Mouse (Mus musculus) heart, postnatal 0 days (tissue): ENCODE results near the gene Paf1. TPM values are rescaled to one million over a fixed set of nuclear protein-coding genes. Genes with fewer than 3 reads are reported as not detected.

ENCODE experiments used
- ATAC-seq: fragments of 200-750 bp; cut with Nextera tagmentation; 2 replicates; pipeline ENCODE4 v1.8.0; 2017; ENCODE audit warnings: low read depth, moderate number of reproducible peaks, moderate library complexity; ENCODE audit not compliant: insufficient read depth
- DNase-seq: peaks from one replicate; pipeline ENCODE4 v3.0.0-alpha.2; 2016; ENCODE audit warnings: low spot score
- H3K27ac ChIP-seq: fragments of 300-500 bp; sonication (generic); 2 replicates; pipeline ENCODE4 v1.5.1; 2014; ENCODE audit warnings: low read depth, mild to moderate bottlenecking
- H3K27me3 ChIP-seq: fragments of 300-500 bp; sonication (generic); 2 replicates; pipeline ENCODE4 v1.6.1; 2014; ENCODE audit warnings: low read length, mixed read lengths; ENCODE audit not compliant: control insufficient read depth, insufficient read depth
- H3K36me3 ChIP-seq: fragments of 300-500 bp; sonication (generic); replicated peaks from 2 replicates; pipeline ENCODE4 v1.6.1; 2014; ENCODE audit warnings: low read length, mixed read lengths; ENCODE audit not compliant: control insufficient read depth, insufficient read depth
- H3K4me1 ChIP-seq: fragments of 300-500 bp; sonication (generic); 2 replicates; pipeline ENCODE4 v1.6.1; 2014; ENCODE audit warnings: antibody characterized with exemption; ENCODE audit not compliant: control insufficient read depth, insufficient read depth
- H3K4me2 ChIP-seq: fragments of 300-500 bp; sonication (generic); 2 replicates; pipeline ENCODE4 v1.6.1; 2014; ENCODE audit warnings: low read depth, mild to moderate bottlenecking, low read length, moderate library complexity
- H3K4me3 ChIP-seq: fragments of 300-500 bp; sonication (generic); 2 replicates; pipeline ENCODE4 v1.5.1; 2014; ENCODE audit warnings: low read depth, low read length
- H3K9ac ChIP-seq: fragments of 300-500 bp; sonication (generic); replicated peaks from 2 replicates; pipeline ENCODE4 v1.6.1; 2014; ENCODE audit warnings: low read depth, low read length, mixed read lengths
- H3K9me3 ChIP-seq: fragments of 300-500 bp; sonication (generic); replicated peaks from 2 replicates; pipeline ENCODE4 v1.6.1; 2016; ENCODE audit warnings: low read length; ENCODE audit not compliant: control insufficient read depth
- CTCF ChIP-seq: IDR thresholded peaks from 2 replicates; pipeline ENCODE4 v1.5.1; 2016; ENCODE audit warnings: antibody characterized with exemption, control low read depth, low read depth
- EP300 ChIP-seq: IDR thresholded peaks from 2 replicates; pipeline ENCODE4 v1.6.1; 2016; ENCODE audit warnings: antibody characterized with exemption, low read depth
- WGBS: fragments of 180-500 bp; shearing (Covaris S2); extraction: QIAGEN DNeasy Blood & Tissue Kit; methylation state at CpG from one replicate; pipeline ENCODE4 v1.1.7; 2014; 5-methylcytosine and 5-hydroxymethylcytosine counted together
- polyA plus RNA-seq: library from polyadenylated mRNA; unstranded; fragments of >200 nt; fragmentation: Nextera tagmentation; extraction: Ambion mirVana; gene quantifications from 2 replicates; pipeline ENCODE4 v1.2.1, GENCODE M21; 2015
- total RNA-seq: library from RNA; depleted of rRNA; stranded (reverse); fragments of >200 nt; gene quantifications from 2 replicates; pipeline ENCODE4 v1.2.3, GENCODE M21; 2014; ENCODE audit warnings: low replicate concordance

The Paf1 gene
- total and polyA plus RNA-seq, 2 experiments from 2014 or later: 29.8 to 56.5 TPM

DNA sequence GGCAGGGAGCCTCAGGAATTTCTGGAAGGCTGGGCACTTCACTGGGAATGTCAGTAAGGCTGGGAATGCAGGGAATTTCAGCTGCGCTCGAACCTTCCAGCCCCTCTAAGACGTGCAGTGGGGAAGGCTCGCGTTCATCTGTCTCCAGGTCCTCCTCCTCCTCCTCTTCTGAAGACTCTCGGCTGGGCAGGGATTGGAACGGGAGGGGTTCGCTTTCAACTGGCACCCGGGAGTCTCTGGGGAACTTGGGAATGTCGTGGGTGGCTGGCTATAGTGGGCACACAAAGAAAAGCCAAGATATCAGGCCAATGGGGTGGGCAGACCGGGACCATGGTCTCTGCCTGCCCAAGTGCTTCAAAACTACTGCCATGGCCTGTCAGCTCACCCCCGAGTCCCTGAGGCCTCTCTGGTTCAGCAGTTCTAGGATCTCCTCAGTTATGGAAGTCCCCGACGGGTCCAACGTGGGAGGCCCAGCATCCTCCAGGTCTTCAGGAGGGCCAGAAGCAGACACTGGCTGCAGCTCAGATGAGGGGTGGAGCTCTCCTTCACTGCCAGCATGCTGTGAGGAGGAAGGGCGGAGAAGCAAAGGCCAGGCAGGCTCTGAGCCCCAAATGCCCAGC is 30.2 kb upstream of the Paf1 start:
- no peak for TF ChIP-seq CTCF
- no peak for TF ChIP-seq EP300
- peaks cover 78% of the 10 kb centered on the region for H3K36me3 ChIP-seq
- WGBS: 43% methylated on average over 16 of the region's 16 CpGs
- peaks cover 5% of the 10 kb centered on the region for H3K4me1 ChIP-seq
- H3K27ac ChIP-seq: no peak overlapping the region
- no peak overlapping the region for H3K4me2 ChIP-seq
- ATAC-seq (no peak), DNase-seq (no peak)
- H3K9ac ChIP-seq: no peak overlapping the region
- H3K9me3 ChIP-seq: no peaks in the 10 kb centered on the region
- H3K4me3 ChIP-seq: no peak overlapping the region
- no peaks in the 10 kb centered on the region for H3K27me3 ChIP-seq

DNA sequence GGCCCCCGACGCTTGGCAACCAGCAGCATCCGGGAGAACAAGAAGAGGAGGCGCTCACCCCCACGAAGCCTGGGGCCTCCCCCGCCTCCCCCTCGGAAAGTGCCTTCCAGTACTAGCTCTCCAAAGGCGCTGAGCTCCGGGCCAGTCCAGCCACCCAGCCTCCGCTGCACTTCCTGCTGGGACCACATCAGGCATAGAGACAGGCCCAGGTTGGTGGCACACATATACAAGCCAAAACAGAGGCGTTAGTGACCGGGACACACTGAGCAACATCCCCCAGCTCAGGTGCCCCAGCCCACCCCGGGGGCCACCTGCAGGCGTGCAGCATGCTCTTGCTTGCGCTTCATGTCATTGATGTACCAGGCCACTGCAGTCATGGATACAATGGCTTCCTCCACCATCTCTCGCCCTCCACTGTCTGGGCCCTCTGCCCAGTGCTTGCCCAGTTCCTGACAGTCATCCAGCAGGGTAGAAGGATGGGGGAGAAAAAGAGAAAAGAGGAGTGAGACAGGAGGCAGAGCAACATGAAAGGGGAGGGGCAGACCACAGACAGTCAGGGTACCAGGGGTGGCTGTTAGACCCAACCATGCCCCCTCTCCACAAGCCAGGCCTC is 25.0 kb upstream of the Paf1 start:
- Histone ChIP-seq H3K4me3 (no peak overlapping the region), H3K36me3 (peaks cover 66% of the 10 kb centered on the region), H3K27ac (no peak overlapping the region), H3K27me3 (no peaks in the 10 kb centered on the region), H3K4me2 (no peak overlapping the region), H3K9ac (0 out of 2 replicates have a peak overlapping the region, but pooled peaks have one; percentile 8), H3K4me1 (peaks cover 12% of the 10 kb centered on the region; the same call in 1 of the 2 replicates), H3K9me3 (no peaks in the 10 kb centered on the region)
- TF ChIP-seq CTCF (no peak), EP300 (no peak)
- DNase-seq (no peak), ATAC-seq (no peak)
- WGBS: 86% methylated on average over 16 of the region's 16 CpGs

DNA sequence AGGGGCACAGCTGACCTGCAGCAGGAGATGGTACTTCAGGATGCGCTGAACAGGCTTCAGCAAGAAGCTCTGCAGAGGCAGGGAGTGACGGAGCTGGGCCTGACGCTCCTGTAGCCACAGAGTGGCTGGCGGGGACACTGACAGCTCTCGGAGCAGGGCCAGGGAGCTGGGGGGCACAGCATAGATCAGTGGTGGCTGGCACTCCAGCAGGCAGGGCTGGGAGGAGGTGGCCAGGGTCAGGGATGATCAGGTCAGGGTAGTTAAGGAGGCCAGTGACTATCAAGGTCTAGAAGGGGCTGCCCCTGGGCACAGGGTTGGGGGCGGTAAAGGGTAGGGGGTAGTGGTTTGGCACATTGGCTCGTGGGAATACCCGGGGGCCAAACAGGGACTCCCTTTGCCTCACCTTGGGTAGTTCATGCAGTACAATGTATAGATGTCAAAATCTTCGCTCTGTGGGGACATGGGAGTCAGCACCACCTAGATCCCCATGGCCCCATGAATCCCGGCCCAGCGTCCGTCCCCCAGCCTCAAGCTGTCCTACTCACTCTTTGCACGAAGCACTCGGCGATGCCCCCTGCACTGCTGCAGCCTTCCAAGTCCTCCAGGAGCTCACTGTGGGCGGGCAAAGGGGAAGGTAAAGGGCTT is 24.4 kb upstream of the Paf1 start:
- Histone ChIP-seq H3K9ac (0 out of 2 replicates have a peak overlapping the region, but pooled peaks have one; percentile 8), H3K4me3 (no peak overlapping the region), H3K9me3 (no peaks in the 10 kb centered on the region), H3K27ac (no peak overlapping the region), H3K27me3 (no peaks in the 10 kb centered on the region), H3K4me2 (no peak overlapping the region), H3K36me3 (peaks cover 63% of the 10 kb centered on the region), H3K4me1 (peaks cover 12% of the 10 kb centered on the region; the same call in 1 of the 2 replicates)
- WGBS: 90% methylated on average over 16 of the region's 16 CpGs
- TF ChIP-seq EP300: no peak
- ATAC-seq (no peak), DNase-seq (no peak)

GRCm38 (mm10) chr7:28370051-28370450 is 22.7 kb upstream of the Paf1 start:
- no peak for DNase-seq
- H3K36me3 ChIP-seq: peaks cover 49% of the 10 kb centered on the region
- no peaks in the 10 kb centered on the region for H3K27me3 ChIP-seq
- TF ChIP-seq CTCF (no peak), EP300 (no peak)
- H3K4me2 ChIP-seq: peak overlapping the region; percentile 85
- ATAC-seq: no peak
- H3K4me3 ChIP-seq: peak overlapping the region; percentile 3; the same call in 1 of the 2 replicates
- 0 out of 2 replicates have a peak overlapping the region, but pooled peaks have one; percentile 3 for H3K9ac ChIP-seq
- peaks cover 12% of the 10 kb centered on the region for H3K4me1 ChIP-seq
- 89% methylated on average over 14 of the region's 14 CpGs for WGBS
- no peak overlapping the region for H3K27ac ChIP-seq
- H3K9me3 ChIP-seq: no peaks in the 10 kb centered on the region

DNA sequence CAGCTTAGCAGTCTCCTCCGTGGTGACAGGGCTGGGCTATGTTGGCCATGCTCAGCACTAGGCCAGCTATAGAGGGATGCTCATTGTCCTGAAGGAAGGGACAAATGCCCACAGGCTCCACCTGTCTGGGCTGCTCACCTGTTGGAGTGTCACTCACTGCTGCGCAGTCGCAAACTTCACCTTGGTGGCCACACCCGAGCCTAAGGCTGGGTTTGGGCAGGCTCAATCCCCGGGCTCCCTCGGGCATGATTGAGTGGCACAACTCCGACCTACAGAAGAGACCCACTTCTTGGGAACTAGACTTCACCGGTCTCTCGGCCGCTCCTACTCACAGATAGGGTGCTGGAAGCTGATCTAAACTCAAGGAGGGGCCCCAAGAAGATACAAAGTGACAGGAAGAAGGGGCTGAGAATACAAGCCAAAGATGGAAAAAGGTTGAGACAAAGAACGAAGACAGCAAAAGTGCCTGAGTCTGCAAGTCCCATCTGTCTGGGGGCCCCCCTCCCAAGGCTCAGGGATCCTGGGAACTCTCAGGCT is 21.7 kb upstream of the Paf1 start:
- no peaks in the 10 kb centered on the region for H3K9me3 ChIP-seq
- no peaks in the 10 kb centered on the region for H3K27me3 ChIP-seq
- no peak for DNase-seq
- peaks cover 40% of the 10 kb centered on the region for H3K36me3 ChIP-seq
- peak overlapping the region; percentile 83 for H3K4me3 ChIP-seq
- H3K9ac ChIP-seq: peak overlapping the region; percentile 93
- no peak for TF ChIP-seq EP300
- no peak for TF ChIP-seq CTCF
- peaks cover 18% of the 10 kb centered on the region for H3K4me1 ChIP-seq
- WGBS: 6% methylated on average over 11 of the region's 11 CpGs
- H3K27ac ChIP-seq: peak overlapping the region; percentile 83
- peak overlapping the region; percentile 85 for H3K4me2 ChIP-seq
- ATAC-seq: no peak
